Mouse (Mus musculus) stomach, postnatal 0 days (tissue): ENCODE measurements around the gene Skor1.

Source experiments
- CTCF ChIP-seq: IDR thresholded peaks from 2 replicates; pipeline ENCODE4 v1.5.1; 2016; ENCODE audit warnings: antibody characterized with exemption, low read depth, mild to moderate bottlenecking, moderate library complexity
- EP300 ChIP-seq: optimal IDR thresholded peaks from 2 replicates; pipeline ENCODE3; 2016; ENCODE audit warnings: antibody characterized with exemption

- TF ChIP-seq EP300 (no peak), CTCF (no peak)
Measured at GRCm38 (mm10) chr9:63129641-63130041, 19.1 kb downstream of the Skor1 start.
